Mouse (Mus musculus): ENCODE data around the gene Taok2. TPM values are rescaled to one million over a fixed set of nuclear protein-coding genes. Genes with fewer than 3 reads are reported as not detected.
A peak's percentile ranks its signal among the peaks of the same experiment; 100 is the strongest.
"Not testable (repeated sequence)": the region's sequence is repeated elsewhere in the genome, so short reads cannot be mapped to it uniquely, and the experiment has no call there.

The Taok2 gene
- polyA plus RNA-seq, 1 experiment from 2014 or later: 70.9 TPM

GRCm38 (mm10) chr7:126899781-126900180 lies 15.3 kb upstream of the Taok2 start:
- not testable (repeated sequence) for H3K27me3 ChIP-seq (replicated peaks); H3K9ac ChIP-seq; H3K9me3 ChIP-seq; H3K27ac ChIP-seq; H3K36me3 ChIP-seq (replicated peaks); ATAC-seq (replicated peaks); H3K4me3 ChIP-seq; H3K4me2 ChIP-seq
- peaks cover 16% of the 10 kb centered on the region for H3K4me1 ChIP-seq
- 91% methylated on average over 7 of the region's 9 CpGs for WGBS

- no peaks in the 10 kb centered on the region for H3K36me3 ChIP-seq (replicated peaks)
- H3K27ac ChIP-seq: peak overlapping the region; percentile 91
- peaks cover 16% of the 10 kb centered on the region for H3K4me1 ChIP-seq
- no peaks in the 10 kb centered on the region for H3K27me3 ChIP-seq (replicated peaks)
- peak; percentile 94 for ATAC-seq (replicated peaks)
- 12% methylated on average over 37 of the region's 37 CpGs for WGBS
- H3K4me2 ChIP-seq: peak overlapping the region; percentile 65
- H3K9me3 ChIP-seq: no peaks in the 10 kb centered on the region
- peak overlapping the region; percentile 61 for H3K4me3 ChIP-seq
- peak overlapping the region; percentile 75 for H3K9ac ChIP-seq
These were observed 13.8 kb upstream of the Taok2 start for GRCm38 (mm10) chr7:126898102-126898990.

GRCm38 (mm10) chr7:126897390-126898101 lies 13.0 kb upstream of the Taok2 start:
- Histone ChIP-seq H3K27me3 (replicated peaks) (no peaks in the 10 kb centered on the region), H3K4me1 (peaks cover 16% of the 10 kb centered on the region), H3K9me3 (no peaks in the 10 kb centered on the region), H3K4me2 (peak overlapping the region; percentile 65), H3K4me3 (peak overlapping the region; percentile 61), H3K27ac (peak overlapping the region; percentile 91), H3K9ac (peak overlapping the region; percentile 75), H3K36me3 (replicated peaks) (no peaks in the 10 kb centered on the region)
- WGBS: 25% methylated on average over 15 of the region's 16 CpGs
- peak; percentile 40 for ATAC-seq (replicated peaks)

GRCm38 (mm10) chr7:126896912-126897311 lies 12.4 kb upstream of the Taok2 start:
- no peak for ATAC-seq (replicated peaks)
- Histone ChIP-seq H3K4me3 (0 out of 2 replicates have a peak overlapping the region, but pooled peaks have one; percentile 61), H3K27ac (no peak overlapping the region), H3K4me1 (peaks cover 16% of the 10 kb centered on the region), H3K27me3 (replicated peaks) (no peaks in the 10 kb centered on the region), H3K9ac (peak overlapping the region; percentile 75; the same call in 1 of the 2 replicates), H3K36me3 (replicated peaks) (no peaks in the 10 kb centered on the region), H3K9me3 (no peaks in the 10 kb centered on the region), H3K4me2 (peak overlapping the region; percentile 65)
- WGBS: 95% methylated on average over 5 of the region's 5 CpGs

- Histone ChIP-seq H3K27me3 (replicated peaks) (no peaks in the 10 kb centered on the region), H3K9me3 (no peaks in the 10 kb centered on the region), H3K4me1 (peaks cover 4% of the 10 kb centered on the region; the same call in 1 of the 2 replicates), H3K4me3 (no peak overlapping the region), H3K27ac (no peak overlapping the region), H3K36me3 (replicated peaks) (no peaks in the 10 kb centered on the region), H3K9ac (no peak overlapping the region), H3K4me2 (no peak overlapping the region)
- no peak for ATAC-seq (replicated peaks)
- 55% methylated on average over 7 of the region's 7 CpGs for WGBS
These were observed 4.3 kb upstream of the Taok2 start for GRCm38 (mm10) chr7:126888852-126889251.

GRCm38 (mm10) chr7:126887281-126887680 lies 2.8 kb upstream of the Taok2 start:
- Histone ChIP-seq H3K4me1 (peaks cover 19% of the 10 kb centered on the region), H3K27me3 (replicated peaks) (no peaks in the 10 kb centered on the region), H3K27ac (no peak overlapping the region), H3K4me2 (no peak overlapping the region), H3K4me3 (no peak overlapping the region), H3K9ac (no peak overlapping the region), H3K9me3 (no peaks in the 10 kb centered on the region), H3K36me3 (replicated peaks) (no peaks in the 10 kb centered on the region)
- WGBS: 92% methylated on average over 5 of the region's 5 CpGs
- ATAC-seq (replicated peaks): no peak

GRCm38 (mm10) chr7:126883731-126884181 lies 747 bp downstream of the Taok2 start:
- Histone ChIP-seq H3K4me2 (peak overlapping the region; percentile 99), H3K9me3 (no peaks in the 10 kb centered on the region), H3K27ac (peak overlapping the region; percentile 93), H3K27me3 (replicated peaks) (no peaks in the 10 kb centered on the region), H3K36me3 (replicated peaks) (peaks cover 18% of the 10 kb centered on the region), H3K4me1 (peaks cover 42% of the 10 kb centered on the region), H3K9ac (peak overlapping the region; percentile 85), H3K4me3 (peak overlapping the region; percentile 74)
- WGBS: 0% methylated on average over 15 of the region's 15 CpGs
- peak; percentile 1; the same call in 1 of the 2 replicates for ATAC-seq (replicated peaks)

GRCm38 (mm10) chr7:126881040-126881439 lies 3.5 kb downstream of the Taok2 start:
- Histone ChIP-seq H3K4me1 (peaks cover 42% of the 10 kb centered on the region), H3K27me3 (replicated peaks) (no peaks in the 10 kb centered on the region), H3K27ac (peak overlapping the region; percentile 40; the same call in 1 of the 2 replicates), H3K9me3 (no peaks in the 10 kb centered on the region), H3K4me2 (peak overlapping the region; percentile 99), H3K4me3 (peak overlapping the region; percentile 74), H3K9ac (peak overlapping the region; percentile 33), H3K36me3 (replicated peaks) (peaks cover 45% of the 10 kb centered on the region)
- WGBS: 84% methylated on average over 6 of the region's 6 CpGs
- no peak for ATAC-seq (replicated peaks)

GRCm38 (mm10) chr7:126877239-126877638 lies 7.3 kb downstream of the Taok2 start:
- Histone ChIP-seq H3K9ac (no peak overlapping the region), H3K9me3 (no peaks in the 10 kb centered on the region), H3K4me1 (peaks cover 23% of the 10 kb centered on the region), H3K4me3 (no peak overlapping the region), H3K27me3 (replicated peaks) (no peaks in the 10 kb centered on the region), H3K36me3 (replicated peaks) (peaks cover 82% of the 10 kb centered on the region), H3K27ac (no peak overlapping the region), H3K4me2 (no peak overlapping the region)
- WGBS: 100% methylated on average over 1 of the region's 1 CpGs
- ATAC-seq (replicated peaks): no peak

GRCm38 (mm10) chr7:126870520-126870891 lies 14.0 kb downstream of the Taok2 start:
- H3K9ac ChIP-seq: no peak overlapping the region
- H3K4me1 ChIP-seq: no peaks in the 10 kb centered on the region
- H3K27me3 ChIP-seq (replicated peaks): no peaks in the 10 kb centered on the region
- ATAC-seq (replicated peaks): 0 out of 2 replicates have a peak, but pooled peaks have one; percentile 35
- no peak overlapping the region for H3K4me2 ChIP-seq
- no peak overlapping the region for H3K27ac ChIP-seq
- no peak overlapping the region for H3K4me3 ChIP-seq
- peaks cover 95% of the 10 kb centered on the region for H3K36me3 ChIP-seq (replicated peaks)
- WGBS: 96% methylated on average over 2 of the region's 2 CpGs
- no peaks in the 10 kb centered on the region for H3K9me3 ChIP-seq

GRCm38 (mm10) chr7:126869780-126870519 lies 14.6 kb downstream of the Taok2 start:
- H3K36me3 ChIP-seq (replicated peaks): peaks cover 92% of the 10 kb centered on the region
- WGBS: 89% methylated on average over 23 of the region's 23 CpGs
- H3K27me3 ChIP-seq (replicated peaks): no peaks in the 10 kb centered on the region
- ATAC-seq (replicated peaks): no peak
- no peak overlapping the region for H3K27ac ChIP-seq
- no peaks in the 10 kb centered on the region for H3K9me3 ChIP-seq
- H3K4me2 ChIP-seq: no peak overlapping the region
- H3K4me1 ChIP-seq: no peaks in the 10 kb centered on the region
- H3K9ac ChIP-seq: no peak overlapping the region
- no peak overlapping the region for H3K4me3 ChIP-seq

- no peak for ATAC-seq (replicated peaks)
- 86% methylated on average over 12 of the region's 12 CpGs for WGBS
- no peak overlapping the region for H3K27ac ChIP-seq
- H3K27me3 ChIP-seq (replicated peaks): no peaks in the 10 kb centered on the region
- no peaks in the 10 kb centered on the region for H3K9me3 ChIP-seq
- no peak overlapping the region for H3K4me3 ChIP-seq
- peaks cover 11% of the 10 kb centered on the region for H3K4me1 ChIP-seq
- peaks cover 84% of the 10 kb centered on the region for H3K36me3 ChIP-seq (replicated peaks)
- no peak overlapping the region for H3K9ac ChIP-seq
- no peak overlapping the region for H3K4me2 ChIP-seq
These were observed 16.5 kb downstream of the Taok2 start for GRCm38 (mm10) chr7:126868003-126868402.
